Mouse (Mus musculus) ovary, postnatal 10 days (tissue): ENCODE data around the gene Ascl3.

Experiments
- DNase-seq: peaks from one replicate; pipeline ENCODE4 v3.0.0; 2022; ENCODE audit warnings: low spot score

Gene Ascl3

DNA sequence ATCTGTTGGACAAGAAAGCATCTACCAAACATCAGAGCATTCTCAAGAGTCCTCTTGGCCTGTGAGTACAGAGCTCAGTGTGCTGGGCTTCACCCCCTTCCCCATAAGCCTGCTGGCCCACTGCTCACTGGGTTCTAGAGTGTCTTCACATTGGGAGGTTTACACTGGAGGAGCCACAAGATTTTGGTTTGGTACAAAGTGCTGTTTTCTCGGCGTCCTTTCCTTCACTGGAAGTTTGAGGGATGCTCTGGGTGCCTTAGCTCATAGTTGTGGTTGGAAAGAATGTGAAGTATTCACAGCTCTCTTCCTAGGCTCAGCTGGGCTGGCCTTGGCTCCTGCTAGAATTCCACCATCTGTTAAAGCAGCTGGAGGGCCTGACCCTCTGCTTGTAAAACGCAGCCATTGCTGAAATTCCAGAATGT, 22.6 kb downstream of the Ascl3 start:
- no peak for DNase-seq

DNA sequence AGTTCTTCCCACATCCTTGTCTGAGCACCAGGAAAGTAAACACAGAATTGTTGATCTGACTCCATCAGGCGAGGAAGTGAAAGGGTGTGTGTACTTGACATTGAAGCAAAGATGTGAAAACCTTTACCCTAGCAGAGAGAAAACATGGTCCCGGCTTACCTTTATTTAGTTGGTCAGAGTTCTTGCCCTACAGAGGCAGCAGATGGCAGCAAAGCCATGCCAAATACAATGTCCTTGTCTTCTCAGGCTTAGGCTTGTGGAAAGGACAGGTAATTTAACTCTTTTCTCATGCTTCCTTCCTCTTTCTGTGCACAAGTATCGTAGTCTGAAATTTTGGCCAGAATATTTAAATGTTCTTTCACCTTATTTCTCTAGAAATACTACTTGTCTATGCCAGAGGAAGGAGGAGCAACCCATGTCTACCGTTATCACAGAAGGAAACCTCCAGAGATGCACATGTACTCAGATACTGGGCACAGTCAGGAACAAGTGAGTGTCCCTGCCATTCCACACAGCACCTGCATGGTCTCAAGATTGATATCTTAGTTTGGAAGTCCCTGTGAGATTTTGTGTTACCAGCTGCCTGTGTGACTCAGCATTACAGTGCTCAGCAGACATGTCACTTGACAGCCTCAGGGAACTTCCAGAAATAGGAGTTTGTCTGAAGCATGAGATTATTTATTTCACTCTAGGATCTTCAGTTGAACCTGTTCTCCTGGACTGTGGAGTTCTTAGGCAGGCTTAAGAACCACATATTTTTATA, 24.3 kb downstream of the Ascl3 start:
- DNase-seq: no peak

DNA sequence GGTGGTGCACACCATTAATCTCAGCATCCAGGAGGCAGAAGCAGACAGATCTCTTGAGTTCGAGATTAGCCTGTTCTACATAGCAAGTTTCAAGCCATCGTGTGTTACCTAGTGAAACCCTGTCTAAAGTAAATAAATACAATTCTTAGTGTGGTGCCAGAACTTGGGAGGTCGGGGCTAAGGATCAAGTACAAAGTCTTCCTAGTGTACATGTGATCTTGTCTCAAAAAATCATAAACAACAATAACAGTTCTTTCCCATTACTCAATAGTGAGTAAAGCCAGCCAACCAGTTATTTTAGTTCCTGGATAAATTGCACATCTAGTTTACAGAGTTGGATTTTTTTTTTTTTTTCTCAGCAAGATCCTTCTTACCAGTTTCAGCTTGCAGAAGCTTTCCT, 27.1 kb downstream of the Ascl3 start:
- DNase-seq: no peak

- no peak for DNase-seq
Measured at GRCm38 (mm10) chr7:109704016-109704377, 27.5 kb downstream of the Ascl3 start.

DNA sequence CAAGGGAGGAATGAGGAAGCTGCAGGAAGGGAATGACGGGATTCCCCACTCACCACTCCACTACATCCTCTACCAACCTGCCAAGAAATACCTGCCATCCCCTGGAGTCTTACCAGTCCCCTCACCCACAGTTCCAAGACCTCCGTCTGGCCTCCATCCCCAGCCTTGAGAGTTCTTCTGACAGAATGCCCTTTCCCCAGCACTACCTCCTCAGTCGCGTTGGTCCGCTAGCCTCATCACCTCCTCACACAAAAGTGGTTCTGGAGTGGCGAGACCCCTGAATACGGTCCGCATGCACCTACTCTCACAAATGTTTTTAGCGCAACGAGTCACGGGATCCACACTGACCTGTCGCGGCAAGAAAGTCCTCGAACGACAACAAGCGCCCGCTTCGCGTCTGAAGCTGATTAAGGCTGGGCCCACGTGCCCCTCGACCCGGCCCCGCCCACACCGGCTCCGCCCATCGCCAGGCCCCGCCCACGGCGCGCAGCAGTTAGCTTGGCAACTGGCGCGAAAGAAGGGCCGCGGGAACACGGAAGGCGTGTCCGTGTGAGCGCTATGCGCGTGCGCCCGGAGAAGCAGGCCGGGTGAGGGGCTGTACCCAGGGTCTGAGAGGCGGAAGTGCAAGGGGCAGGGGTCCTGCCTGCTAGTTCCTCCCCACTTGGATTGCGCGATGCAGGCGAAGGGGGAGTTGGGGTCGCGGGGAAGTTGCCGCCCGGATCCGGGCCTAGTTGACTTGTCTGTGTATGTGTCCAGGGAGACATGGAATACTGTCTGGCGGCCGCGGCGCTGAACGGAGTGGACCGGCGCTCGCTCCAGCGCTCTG, 28.1 kb downstream of the Ascl3 start, which contains the start of the genes St5 and Akip1:
Gene St5, minus strand, starts transcription at position 416 of the 826 bp plus-strand sequence.
Gene Akip1, plus strand, starts transcription at position 501 of the 826 bp plus-strand sequence.
- peak; percentile 90 for DNase-seq

DNA sequence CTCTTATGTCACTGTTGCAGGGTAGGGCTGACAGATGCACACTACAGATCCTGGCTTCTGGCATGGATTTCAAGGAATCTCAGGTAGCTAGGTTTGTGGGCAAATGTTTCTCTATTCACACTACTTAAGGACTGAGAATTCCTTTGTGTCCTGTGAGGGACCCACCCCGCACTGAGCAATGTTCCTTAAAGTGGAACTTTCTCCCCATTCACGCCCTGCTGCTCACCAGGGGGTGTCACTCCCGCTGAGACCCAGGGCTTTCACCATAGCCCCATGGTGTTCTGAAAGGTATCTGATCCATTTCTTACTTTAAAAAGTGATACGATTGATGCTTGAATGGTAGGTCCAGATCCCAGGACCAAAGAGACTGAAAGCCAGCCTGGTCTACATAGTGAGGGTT, 28.8 kb downstream of the Ascl3 start:
- DNase-seq: no peak

GRCm38 (mm10) chr7:109700213-109700612, 31.3 kb downstream of the Ascl3 start:
- no peak for DNase-seq

DNA sequence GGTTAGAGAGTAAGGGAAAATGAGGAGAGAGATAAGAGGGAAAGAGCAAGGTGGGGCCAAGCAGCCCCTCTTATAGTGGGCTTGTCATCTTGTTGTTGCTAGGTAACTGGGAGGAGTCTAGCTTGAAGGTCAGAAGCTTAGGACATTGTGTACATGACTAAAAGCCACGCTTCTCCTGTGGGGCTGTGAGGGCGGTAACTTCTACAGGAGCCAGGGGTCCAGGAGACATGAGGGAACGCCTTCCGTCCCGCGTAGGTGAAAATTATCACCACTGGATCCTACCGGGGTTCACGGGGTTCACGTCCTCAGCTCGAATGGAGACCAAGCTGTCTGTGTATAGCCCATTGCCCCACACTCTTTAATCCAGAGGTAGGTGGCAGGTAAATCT, 36.2 kb downstream of the Ascl3 start:
- DNase-seq: no peak

GRCm38 (mm10) chr7:109694576-109695338, 36.8 kb downstream of the Ascl3 start:
- no peak for DNase-seq

DNA sequence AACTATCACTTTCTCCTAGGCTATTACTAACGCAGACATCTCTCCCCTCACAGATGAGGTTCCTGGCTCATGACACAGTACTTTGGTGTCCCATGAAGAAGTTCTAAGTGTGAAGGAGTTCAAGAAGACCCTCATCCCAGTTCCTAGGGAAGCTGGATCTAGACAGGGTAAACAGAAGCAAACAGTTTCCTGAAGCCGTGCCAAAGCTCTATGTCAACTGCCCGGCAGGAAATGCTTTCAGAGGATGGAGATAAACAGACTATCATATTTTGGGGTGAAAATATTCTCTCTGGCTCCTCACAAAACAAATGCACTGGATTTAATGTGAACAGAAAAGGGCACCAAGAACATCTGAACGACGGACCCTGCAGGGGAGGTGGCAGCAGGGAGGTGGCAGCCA, 40.6 kb downstream of the Ascl3 start:
- DNase-seq: no peak

DNA sequence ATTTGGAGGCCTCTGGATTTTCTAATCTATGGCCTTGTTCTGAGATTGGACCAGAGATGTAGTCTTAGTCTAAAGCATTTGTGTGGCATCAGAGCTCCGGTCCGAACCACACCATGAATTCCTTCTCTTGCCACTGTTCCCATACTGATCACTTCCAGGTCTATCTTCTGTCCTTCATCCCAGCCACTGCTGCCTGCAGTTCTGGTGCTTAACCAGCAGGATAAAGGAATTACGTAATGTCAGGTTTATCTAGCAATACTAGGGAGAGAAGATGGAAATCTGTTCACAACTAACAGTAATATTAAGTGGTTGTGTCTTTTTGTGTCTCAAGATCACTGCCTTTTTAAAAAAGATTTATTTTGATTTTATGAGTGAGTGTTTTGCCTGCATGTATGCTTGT, 41.4 kb downstream of the Ascl3 start:
- no peak for DNase-seq

DNA sequence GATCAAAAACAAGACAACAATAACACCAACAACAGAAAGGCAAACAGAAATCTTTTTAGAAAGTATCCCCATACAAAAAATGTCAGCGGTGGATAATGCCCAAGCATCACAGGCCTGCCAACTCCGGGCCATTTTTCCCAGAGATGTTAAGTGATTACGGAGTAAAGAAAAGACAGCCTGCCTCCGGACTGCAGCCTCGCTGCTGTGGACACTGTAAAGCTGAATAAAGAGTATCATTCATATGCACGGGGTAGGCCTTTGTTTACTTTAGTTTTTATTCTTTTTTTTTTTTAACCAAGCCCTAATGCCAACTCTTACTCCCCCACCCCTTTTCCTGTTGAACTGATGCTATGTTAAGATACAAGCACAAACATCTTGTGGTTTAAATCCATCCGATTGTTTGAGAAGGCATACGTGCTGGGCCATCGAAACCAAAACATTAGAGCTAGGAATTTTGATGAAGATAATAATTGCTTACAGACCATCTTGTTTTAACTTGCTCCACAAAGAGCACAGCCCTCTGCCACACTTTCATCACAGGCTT, 44.9 kb downstream of the Ascl3 start:
- no peak for DNase-seq

GRCm38 (mm10) chr7:109680879-109681278, 50.6 kb downstream of the Ascl3 start:
- DNase-seq: no peak

DNA sequence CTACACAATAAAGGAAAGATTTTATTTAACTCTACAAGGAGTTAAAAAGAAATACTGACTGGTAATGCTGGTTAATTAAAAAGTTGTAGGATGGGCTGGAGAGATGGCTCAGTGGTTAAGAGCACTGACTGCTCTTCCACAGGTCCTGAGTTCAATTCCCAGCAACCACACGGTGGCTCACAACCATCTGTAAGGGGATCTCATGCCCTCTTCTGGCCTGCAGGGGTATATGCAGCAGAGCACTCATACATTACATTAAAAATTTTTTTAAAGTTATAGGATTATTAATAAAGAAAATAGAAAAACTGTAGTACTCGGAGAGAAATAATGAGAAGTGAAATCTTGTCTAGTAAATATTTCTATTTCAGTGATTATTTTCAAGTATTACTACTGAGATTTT, 51.2 kb downstream of the Ascl3 start:
- DNase-seq: no peak
